Mouse (Mus musculus) B cell, adult (primary cell): ENCODE measurements around the gene Olfr275. TPM values are rescaled to one million over a fixed set of nuclear protein-coding genes. Genes with fewer than 3 reads are reported as not detected.

Experiments
- total RNA-seq: library from RNA; stranded (reverse); gene quantifications from 4 replicates; pipeline ENCODE4 v1.2.4, GENCODE M21; 2023; ENCODE audit not compliant: inconsistent age

The Olfr275 gene
- total RNA-seq = not detected in 4 replicates

GRCm38 (mm10) chr4:52814304-52814703, at the start of gene Olfr275:
Gene Olfr275 (plus strand): TSS chr4:52814604.

DNA sequence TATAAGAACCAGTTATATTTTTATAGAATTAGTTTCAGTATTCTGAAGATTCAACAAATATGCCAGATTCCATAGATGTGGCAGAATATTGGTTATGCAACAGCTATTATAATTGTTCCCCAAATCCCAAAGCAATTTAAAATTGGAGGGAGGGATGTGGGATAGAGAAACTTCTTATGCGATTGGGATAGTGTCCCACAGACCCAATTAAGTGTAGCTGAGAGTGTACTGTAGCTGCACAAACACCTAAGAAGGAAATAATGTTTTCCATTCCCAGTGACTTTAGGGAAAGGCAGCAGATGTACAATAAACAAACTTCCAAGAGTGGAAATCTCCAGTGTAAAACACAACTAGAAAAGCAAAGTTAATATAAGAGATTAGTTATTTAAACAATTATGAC, 44.7 kb downstream of the Olfr275 start, which contains the start of gene Olfr273:
Gene Olfr273, minus strand, starts transcription at position 101 of the 400 bp plus-strand sequence.

Other genes with a start within 250 kb of the Olfr275 start
- gene Toporsl, start 218.3 kb upstream of the Olfr275 start, total RNA-seq = not detected in 4 replicates
- not detected in 4 replicates for gene Olfr273, start 44.6 kb downstream of the Olfr275 start, total RNA-seq
- gene Olfr272, start 104.6 kb downstream of the Olfr275 start, total RNA-seq = not detected in 4 replicates
- gene Olfr270, start 149.9 kb downstream of the Olfr275 start, total RNA-seq = not detected in 4 replicates
- gene Nipsnap3a, start 174.7 kb downstream of the Olfr275 start, total RNA-seq = not detected in 4 replicates
- 46.9 to 51.5 TPM (median 47.6 TPM) in 4 replicates for gene Nipsnap3b, start 197.3 kb downstream of the Olfr275 start, total RNA-seq